Mouse (Mus musculus): ENCODE data around the gene Ly6g5c.

Ly6g5c gene

GRCm38 (mm10) chr17:35157661-35158175 is 49.6 kb downstream of the Ly6g5c start:
- in situ Hi-C loops (cut with MboI; ENCODE audit: unreplicated experiment in 2 of 2) = no loop called here

- in situ Hi-C loops (cut with MboI; ENCODE audit: unreplicated experiment in 2 of 2) = no loop called here
Observed at GRCm38 (mm10) chr17:35158850-35159593, 50.9 kb downstream of the Ly6g5c start.

GRCm38 (mm10) chr17:35159638-35160037 is 51.6 kb downstream of the Ly6g5c start:
- in situ Hi-C loops (cut with MboI; ENCODE audit: unreplicated experiment in 2 of 2) = no loop called here

GRCm38 (mm10) chr17:35161421-35161820 is 53.3 kb downstream of the Ly6g5c start:
- in situ Hi-C loops (cut with MboI; ENCODE audit: unreplicated experiment in 2 of 2) = no loop called here
